Mouse (Mus musculus) C2C12 (cell line): ENCODE results near the gene Gimap7.

Experiments used
- CEBPB ChIP-seq: IDR thresholded peaks from one replicate; pipeline ENCODE4 v1.6.1; 2011; ENCODE audit warnings: low read depth, mild to moderate bottlenecking, control low read depth, moderate library complexity
- CTCF ChIP-seq: IDR thresholded peaks from one replicate; pipeline ENCODE4 v1.5.1; 2011; ENCODE audit not compliant: control insufficient read depth, insufficient read depth, insufficient read length
- MYOD1 ChIP-seq: IDR thresholded peaks from one replicate; pipeline ENCODE4 v1.6.1; 2011; ENCODE audit warnings: low read depth; ENCODE audit not compliant: control insufficient read depth, insufficient read length
- USF1 ChIP-seq: IDR thresholded peaks from one replicate; pipeline ENCODE4 v1.6.1; 2011; ENCODE audit warnings: low read depth, mild to moderate bottlenecking, control low read depth, moderate library complexity

DNA sequence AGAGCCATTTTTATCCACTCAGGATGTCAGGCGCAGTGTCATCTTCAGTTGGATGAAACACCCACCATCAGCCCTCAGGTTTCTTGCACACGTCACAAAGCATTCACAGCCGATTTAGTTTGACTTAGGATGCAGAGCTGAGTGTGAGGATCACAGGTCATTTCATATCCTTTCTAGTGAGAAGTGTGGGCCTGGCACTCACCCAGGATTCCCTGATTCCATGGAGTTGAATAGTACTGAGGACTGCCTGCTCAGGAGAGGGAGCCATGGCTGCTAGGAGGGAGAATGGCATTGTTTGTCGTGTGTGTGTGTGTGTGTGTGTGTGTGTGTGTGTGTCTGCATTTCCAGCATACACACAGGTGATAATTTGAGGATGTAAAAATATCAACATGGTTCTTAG is 1.9 kb downstream of the Gimap7 start:
- TF ChIP-seq CTCF (no peak), CEBPB (no peak), MYOD1 (no peak), USF1 (no peak)
